Mouse (Mus musculus) hindbrain, embryonic 14.5 days (tissue): ENCODE measurements at regions not wholly inside any gene's neighbourhood (a gene's known extent, or its start where the extent isn't known, plus 50 kb on each side); places are given as distances from the start of the nearest gene placed in this dataset.

Experiments used
- ATAC-seq: fragments of 200-750 bp; cut with Nextera tagmentation; 2 replicates; pipeline ENCODE4 v1.8.0; 2017; ENCODE audit warnings: moderate number of reproducible peaks, mild to moderate bottlenecking, moderate TSS enrichment, moderate library complexity; ENCODE audit not compliant: low FRiP score
- DNase-seq: peaks from one replicate; pipeline ENCODE4 v3.0.0-alpha.2; 2015; ENCODE audit warnings: low spot score
- H3K27ac ChIP-seq: fragments of 300-500 bp; sonication (generic); 2 replicates; pipeline ENCODE4 v1.5.1; 2014; ENCODE audit warnings: mild to moderate bottlenecking, moderate library complexity
- H3K27me3 ChIP-seq: fragments of 300-500 bp; sonication (generic); 2 replicates; pipeline ENCODE4 v1.6.1; 2014; ENCODE audit warnings: mild to moderate bottlenecking, low read length, mixed read lengths; ENCODE audit not compliant: control insufficient read depth, insufficient read depth
- H3K36me3 ChIP-seq: fragments of 300-500 bp; sonication (generic); replicated peaks from 2 replicates; pipeline ENCODE4 v1.6.1; 2014; ENCODE audit not compliant: control insufficient read depth, insufficient read depth
- H3K4me1 ChIP-seq: fragments of 300-500 bp; sonication (generic); replicated peaks from 2 replicates; pipeline ENCODE4 v1.6.1; 2014; ENCODE audit warnings: antibody characterized with exemption, low read length, mixed read lengths; ENCODE audit not compliant: control insufficient read depth, insufficient read depth
- H3K4me2 ChIP-seq: fragments of 300-500 bp; sonication (generic); replicated peaks from 2 replicates; pipeline ENCODE4 v1.6.1; 2014; ENCODE audit warnings: mild to moderate bottlenecking, moderate library complexity
- H3K4me3 ChIP-seq: fragments of 300-500 bp; sonication (generic); replicated peaks from 2 replicates; pipeline ENCODE4 v1.5.1; 2014; ENCODE audit warnings: mild to moderate bottlenecking, low read length
- H3K9ac ChIP-seq: fragments of 300-500 bp; sonication (generic); 2 replicates; pipeline ENCODE4 v1.6.1; 2014
- H3K9me3 ChIP-seq: fragments of 300-500 bp; sonication (generic); 2 replicates; pipeline ENCODE4 v1.6.1; 2016; ENCODE audit warnings: low read length; ENCODE audit not compliant: control insufficient read depth
- WGBS: fragments of 180-500 bp; shearing (Covaris S2); extraction: QIAGEN DNeasy Blood & Tissue Kit; methylation state at CpG from one replicate; pipeline ENCODE4 v1.1.7; 2014; 5-methylcytosine and 5-hydroxymethylcytosine counted together

- DNase-seq (no peak), ATAC-seq (no peak)
- Histone ChIP-seq H3K4me3 (no peak overlapping the region), H3K4me2 (no peak overlapping the region), H3K9me3 (no peaks in the 10 kb centered on the region), H3K27ac (no peak overlapping the region), H3K9ac (no peak overlapping the region), H3K36me3 (no peaks in the 10 kb centered on the region), H3K27me3 (no peaks in the 10 kb centered on the region), H3K4me1 (peaks cover 10% of the 10 kb centered on the region; the same call in 1 of the 2 replicates)
- WGBS, result 88% methylated on average over 12 of the region's 12 CpGs
These were observed 60.8 kb downstream of the H2al2a start for GRCm38 (mm10) chr2:17935916-17936315.

- H3K4me3 ChIP-seq, result no peak overlapping the region
- H3K9ac ChIP-seq, result no peak overlapping the region
- 97% methylated on average over 6 of the region's 6 CpGs for WGBS
- no peak overlapping the region for H3K27ac ChIP-seq
- H3K9me3 ChIP-seq, result no peaks in the 10 kb centered on the region
- no peaks in the 10 kb centered on the region for H3K36me3 ChIP-seq
- DNase-seq (no peak), ATAC-seq (no peak)
- H3K4me1 ChIP-seq, result peaks cover 10% of the 10 kb centered on the region; the same call in 1 of the 2 replicates
- H3K4me2 ChIP-seq, result no peak overlapping the region
- H3K27me3 ChIP-seq, result no peaks in the 10 kb centered on the region
These were observed 61.3 kb downstream of the H2al2a start for GRCm38 (mm10) chr2:17935466-17935865.

DNA sequence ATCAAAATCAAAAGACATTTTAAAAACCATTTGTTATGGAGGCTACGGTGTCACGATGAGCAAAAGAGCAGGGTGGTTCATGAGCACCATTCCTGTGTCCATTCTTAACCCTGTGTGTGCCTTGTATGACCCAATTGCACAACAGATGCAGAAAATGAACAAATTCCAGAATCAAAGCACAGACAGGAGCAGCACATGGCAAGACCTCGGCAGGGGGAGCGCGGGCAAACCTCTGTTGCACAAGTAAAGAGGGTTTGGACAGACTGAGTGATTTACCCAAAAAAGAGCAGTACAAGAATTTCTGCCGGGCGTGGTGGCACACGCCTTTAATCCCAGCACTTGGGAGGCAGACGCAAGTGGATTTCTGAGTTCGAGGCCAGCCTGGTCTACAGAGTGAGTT is 62.1 kb downstream of the H2al2a start:
- H3K9ac ChIP-seq, result no peak overlapping the region
- no peak for ATAC-seq
- peaks cover 10% of the 10 kb centered on the region; the same call in 1 of the 2 replicates for H3K4me1 ChIP-seq
- 94% methylated on average over 10 of the region's 10 CpGs for WGBS
- H3K27me3 ChIP-seq, result no peaks in the 10 kb centered on the region
- DNase-seq, result no peak
- H3K9me3 ChIP-seq, result peaks cover 6% of the 10 kb centered on the region; the same call in 1 of the 2 replicates
- H3K36me3 ChIP-seq, result no peaks in the 10 kb centered on the region
- H3K4me2 ChIP-seq, result no peak overlapping the region
- H3K27ac ChIP-seq, result no peak overlapping the region
- H3K4me3 ChIP-seq, result no peak overlapping the region

DNA sequence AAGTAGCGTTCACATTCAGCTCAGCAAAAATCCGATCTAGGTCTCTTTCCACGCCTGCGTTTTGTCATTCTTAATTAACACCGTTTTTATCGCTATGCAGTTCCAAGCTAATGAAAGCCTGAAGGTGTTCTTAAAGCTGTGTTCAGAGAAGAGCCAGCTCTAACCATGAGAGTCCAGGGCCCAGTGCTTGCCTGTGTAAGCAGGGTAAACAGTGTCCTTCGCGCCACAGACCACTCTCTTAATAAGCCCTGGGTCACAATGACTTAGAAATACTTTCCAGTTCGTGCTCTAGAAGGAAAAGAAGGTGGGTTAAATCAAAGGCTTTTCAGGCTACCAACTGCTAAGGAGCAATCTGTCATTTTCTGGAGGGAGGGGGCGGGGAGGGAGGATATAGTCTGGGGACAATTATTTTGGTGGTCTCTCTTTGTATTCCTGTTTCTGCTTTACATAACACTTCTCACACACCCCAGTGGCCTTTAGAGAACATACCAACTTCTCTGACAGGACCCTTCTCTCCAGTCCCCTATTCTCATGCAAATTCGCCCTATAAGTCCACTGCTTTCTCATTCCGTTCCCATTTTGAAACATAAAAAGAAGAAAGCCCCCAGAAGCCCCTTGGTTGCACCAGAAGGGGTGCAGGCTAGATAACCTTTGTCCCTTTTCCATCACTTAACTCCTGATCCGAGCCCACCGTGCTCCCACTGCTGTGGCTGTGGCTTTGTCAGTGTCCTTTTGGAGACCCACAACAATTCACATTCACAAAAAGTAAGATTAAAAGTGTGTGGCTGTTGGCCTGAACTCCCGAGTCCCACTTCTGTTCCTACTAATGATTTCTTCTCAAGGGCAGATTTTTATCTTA is 63.6 kb downstream of the H2al2a start:
- 12% methylated on average over 15 of the region's 15 CpGs for WGBS
- DNase-seq (peak; percentile 37), ATAC-seq (peak; percentile 63)

GRCm38 (mm10) chr2:17932426-17932931 is 64.3 kb downstream of the H2al2a start:
- peak overlapping the region; percentile 46 for H3K9ac ChIP-seq
- H3K4me3 ChIP-seq, result peak overlapping the region; percentile 17
- peak overlapping the region; percentile 53 for H3K4me2 ChIP-seq
- peaks cover 7% of the 10 kb centered on the region; the same call in 1 of the 2 replicates for H3K9me3 ChIP-seq
- WGBS, result 10% methylated on average over 16 of the region's 16 CpGs
- H3K4me1 ChIP-seq, result peaks cover 10% of the 10 kb centered on the region; the same call in 1 of the 2 replicates
- H3K27me3 ChIP-seq, result no peaks in the 10 kb centered on the region
- no peak overlapping the region for H3K27ac ChIP-seq
- ATAC-seq (peak; percentile 84), DNase-seq (peak; percentile 63)
- no peaks in the 10 kb centered on the region for H3K36me3 ChIP-seq

More for the DNA sequence above, 63.6 kb downstream of the H2al2a start:
- peak overlapping the region; percentile 17 for H3K4me3 ChIP-seq
- no peaks in the 10 kb centered on the region for H3K36me3 ChIP-seq
- H3K9ac ChIP-seq, result peak overlapping the region; percentile 46
- H3K4me2 ChIP-seq, result peak overlapping the region; percentile 53
- peaks cover 10% of the 10 kb centered on the region; the same call in 1 of the 2 replicates for H3K4me1 ChIP-seq
- H3K27ac ChIP-seq, result no peak overlapping the region
- H3K9me3 ChIP-seq, result peaks cover 7% of the 10 kb centered on the region; the same call in 1 of the 2 replicates
- no peaks in the 10 kb centered on the region for H3K27me3 ChIP-seq

GRCm38 (mm10) chr2:17931881-17932280 is 64.9 kb downstream of the H2al2a start:
- Histone ChIP-seq H3K27ac (no peak overlapping the region), H3K4me1 (peaks cover 10% of the 10 kb centered on the region; the same call in 1 of the 2 replicates), H3K4me2 (no peak overlapping the region), H3K9ac (no peak overlapping the region), H3K27me3 (no peaks in the 10 kb centered on the region), H3K4me3 (no peak overlapping the region), H3K36me3 (no peaks in the 10 kb centered on the region), H3K9me3 (peaks cover 7% of the 10 kb centered on the region; the same call in 1 of the 2 replicates)
- no peak for ATAC-seq
- WGBS, result 85% methylated on average over 5 of the region's 5 CpGs
- DNase-seq, result no peak

DNA sequence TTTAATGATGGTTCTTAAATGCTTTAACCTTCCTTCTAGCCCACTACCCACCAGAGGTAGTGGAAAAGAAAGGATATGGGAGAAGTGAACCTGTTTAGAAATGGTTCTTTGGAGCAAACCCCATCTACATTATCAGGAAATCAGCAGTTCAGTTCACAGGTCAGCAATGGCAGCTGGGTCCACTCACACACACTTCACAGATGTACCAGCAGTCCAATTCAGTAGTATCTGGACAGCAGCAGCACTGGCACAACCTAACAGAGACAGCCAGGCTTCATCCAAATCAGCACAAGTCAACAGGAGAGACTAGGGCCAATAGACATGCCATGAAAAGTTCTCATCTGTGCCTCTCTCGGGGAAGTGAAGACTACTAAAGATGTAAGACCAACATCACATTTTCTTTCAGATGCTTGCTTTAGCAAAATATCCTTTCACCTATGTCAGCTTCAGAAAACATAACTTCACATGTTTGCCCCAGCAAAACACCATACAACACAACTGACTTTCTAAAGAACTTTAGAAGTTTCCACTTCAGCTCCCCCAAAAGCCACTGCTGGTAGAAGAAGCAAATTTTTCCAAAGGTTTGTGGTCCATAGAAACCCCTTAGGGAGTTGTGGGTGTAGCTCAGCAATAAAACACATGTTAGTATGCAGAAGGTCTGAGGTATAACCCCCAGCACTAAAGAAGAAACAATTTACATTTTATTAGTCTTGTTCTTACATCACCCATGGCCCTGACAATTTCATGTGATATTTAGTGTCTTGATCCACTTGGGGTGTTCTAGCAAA is 77.7 kb downstream of the H2al2a start:
- Histone ChIP-seq H3K4me3 (no peak overlapping the region), H3K9ac (no peak overlapping the region), H3K9me3 (no peaks in the 10 kb centered on the region), H3K4me1 (no peaks in the 10 kb centered on the region), H3K4me2 (no peak overlapping the region), H3K27me3 (no peaks in the 10 kb centered on the region), H3K27ac (no peak overlapping the region), H3K36me3 (no peaks in the 10 kb centered on the region)
- ATAC-seq, result no peak
- DNase-seq, result no peak
- 94% methylated on average over 1 of the region's 1 CpGs for WGBS

- H3K36me3 ChIP-seq, result no peaks in the 10 kb centered on the region
- 23% methylated on average over 8 of the region's 8 CpGs for WGBS
- no peak for ATAC-seq
These were observed 79.4 kb downstream of the H2al2a start for GRCm38 (mm10) chr2:17917238-17917946.

More at GRCm38 (mm10) chr2:17917238-17917946, 79.4 kb downstream of the H2al2a start:
- no peak overlapping the region for H3K4me3 ChIP-seq
- H3K4me2 ChIP-seq, result no peak overlapping the region
- H3K27me3 ChIP-seq, result no peaks in the 10 kb centered on the region
- H3K27ac ChIP-seq, result no peak overlapping the region
- no peaks in the 10 kb centered on the region for H3K4me1 ChIP-seq
- H3K9me3 ChIP-seq, result no peaks in the 10 kb centered on the region
- no peak for DNase-seq
- H3K9ac ChIP-seq, result no peak overlapping the region
